Mouse (Mus musculus) ES-Bruce4 (cell line): Measurements from ENCODE around the gene Abcc4.

Experiments
- CTCF ChIP-seq: IDR thresholded peaks from one replicate; pipeline ENCODE4 v1.8.1; 2011; ENCODE audit warnings: low read depth, low read length
- EP300 ChIP-seq: IDR thresholded peaks from 2 replicates; pipeline ENCODE4 v1.6.1; 2011; ENCODE audit warnings: low read depth, low read length; ENCODE audit not compliant: insufficient read depth

DNA sequence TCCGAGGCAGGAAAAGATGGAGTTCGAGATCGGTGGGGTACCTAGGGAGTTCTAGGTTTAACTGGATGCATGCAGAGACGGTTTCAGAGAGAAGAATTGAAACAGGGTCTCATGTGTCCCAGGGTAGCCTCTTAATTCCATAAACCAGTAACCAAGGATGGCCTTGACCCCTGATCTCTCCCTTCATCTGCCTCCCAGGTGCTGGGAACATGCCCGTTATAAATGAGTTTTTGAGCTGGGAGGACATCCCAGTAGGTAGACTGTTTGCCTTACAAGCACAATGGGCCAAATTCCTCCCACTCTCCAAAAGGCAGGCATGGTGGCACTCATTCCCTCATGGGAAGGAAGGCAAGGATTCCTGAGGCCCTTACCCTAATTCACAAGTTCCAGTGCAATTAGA is 2.1 kb upstream of the Abcc4 start:
- no peak for TF ChIP-seq EP300
- TF ChIP-seq CTCF: no peak
